Mouse (Mus musculus): ENCODE measurements around the gene Sh3bp1. TPM values are rescaled to one million over a fixed set of nuclear protein-coding genes. Genes with fewer than 3 reads are reported as not detected.
A peak's percentile ranks its signal among the peaks of the same experiment; 100 is the strongest.

The Sh3bp1 gene
- total and polyA plus RNA-seq, 2 experiments from 2014 or later, result 5.5 to 6.2 TPM

- TF ChIP-seq CTCF (IDR thresholded peaks at IDR 0.05; ENCODE audit: low read depth), result no peak
- H3K27me3 ChIP-seq (ENCODE audit: insufficient read depth, low read length), result no peaks in the 10 kb centered on the region
- peaks cover 15% of the 10 kb centered on the region for H3K4me1 ChIP-seq (ENCODE audit: insufficient read depth, low read length)
- H3K4me3 ChIP-seq (ENCODE audit: low read length), result no peak overlapping the region
- H3K36me3 ChIP-seq (ENCODE audit: insufficient read depth, low read length), result peaks cover 8% of the 10 kb centered on the region; the same call in 1 of the 2 replicates
- H3K9ac ChIP-seq (replicated peaks; ENCODE audit: low read length), result no peak overlapping the region
- no peak overlapping the region for H3K4me2 ChIP-seq (ENCODE audit: low read depth, low read length)
- H3K9me3 ChIP-seq (ENCODE audit: low read length), result no peaks in the 10 kb centered on the region
- DNase-seq (ENCODE audit: low spot score), result no peak
- 88% methylated on average over 12 of the region's 12 CpGs for WGBS
- ATAC-seq, result no peak
- no peak overlapping the region for H3K27ac ChIP-seq
Measured at GRCm38 (mm10) chr15:78919914-78920313, 20.3 kb downstream of the Sh3bp1 start.

DNA sequence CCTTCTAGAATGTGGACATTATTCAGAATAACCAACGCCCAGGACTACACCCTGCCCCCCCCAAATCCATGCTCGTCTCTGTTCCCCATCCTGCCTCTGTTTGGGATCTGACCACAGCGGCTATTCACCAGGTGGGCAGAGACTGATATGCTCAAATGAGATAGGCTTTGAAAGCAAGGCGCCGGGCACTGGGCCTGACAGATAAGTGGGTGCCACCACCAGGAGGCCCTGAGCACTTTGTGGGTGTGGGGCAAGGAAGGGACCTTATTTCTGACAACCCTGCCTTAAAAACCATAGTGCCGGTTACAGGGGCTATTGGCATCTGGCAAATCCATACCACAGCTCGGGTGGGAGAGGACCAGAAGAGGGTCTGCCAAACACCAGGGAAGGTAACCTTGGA is 23.1 kb downstream of the Sh3bp1 start:
- Histone ChIP-seq H3K36me3 (ENCODE audit: insufficient read depth, low read length) (peaks cover 8% of the 10 kb centered on the region; the same call in 1 of the 2 replicates), H3K4me2 (ENCODE audit: low read depth, low read length) (no peak overlapping the region), H3K9me3 (ENCODE audit: low read length) (no peaks in the 10 kb centered on the region), H3K27me3 (ENCODE audit: insufficient read depth, low read length) (no peaks in the 10 kb centered on the region), H3K4me1 (ENCODE audit: insufficient read depth, low read length) (peaks cover 12% of the 10 kb centered on the region), H3K4me3 (ENCODE audit: low read length) (no peak overlapping the region), H3K9ac (replicated peaks; ENCODE audit: low read length) (no peak overlapping the region), H3K27ac (no peak overlapping the region)
- 86% methylated on average over 7 of the region's 7 CpGs for WGBS
- DNase-seq (ENCODE audit: low spot score) (no peak), ATAC-seq (no peak)
- no peak for TF ChIP-seq CTCF (IDR thresholded peaks at IDR 0.05; ENCODE audit: low read depth)

GRCm38 (mm10) chr15:78923585-78923984 is 24.0 kb downstream of the Sh3bp1 start:
- no peak overlapping the region for H3K4me2 ChIP-seq (ENCODE audit: low read depth, low read length)
- H3K27ac ChIP-seq, result no peak overlapping the region
- H3K4me1 ChIP-seq (ENCODE audit: insufficient read depth, low read length), result peaks cover 12% of the 10 kb centered on the region
- H3K9me3 ChIP-seq (ENCODE audit: low read length), result no peaks in the 10 kb centered on the region
- no peak for ATAC-seq
- no peak for DNase-seq (ENCODE audit: low spot score)
- H3K36me3 ChIP-seq (ENCODE audit: insufficient read depth, low read length), result 0 out of 2 replicates have a peak, but pooled peaks cover 8% of the 10 kb centered on the region
- 75% methylated on average over 6 of the region's 6 CpGs for WGBS
- no peaks in the 10 kb centered on the region for H3K27me3 ChIP-seq (ENCODE audit: insufficient read depth, low read length)
- no peak for TF ChIP-seq CTCF (IDR thresholded peaks at IDR 0.05; ENCODE audit: low read depth)
- H3K4me3 ChIP-seq (ENCODE audit: low read length), result no peak overlapping the region
- H3K9ac ChIP-seq (replicated peaks; ENCODE audit: low read length), result no peak overlapping the region

DNA sequence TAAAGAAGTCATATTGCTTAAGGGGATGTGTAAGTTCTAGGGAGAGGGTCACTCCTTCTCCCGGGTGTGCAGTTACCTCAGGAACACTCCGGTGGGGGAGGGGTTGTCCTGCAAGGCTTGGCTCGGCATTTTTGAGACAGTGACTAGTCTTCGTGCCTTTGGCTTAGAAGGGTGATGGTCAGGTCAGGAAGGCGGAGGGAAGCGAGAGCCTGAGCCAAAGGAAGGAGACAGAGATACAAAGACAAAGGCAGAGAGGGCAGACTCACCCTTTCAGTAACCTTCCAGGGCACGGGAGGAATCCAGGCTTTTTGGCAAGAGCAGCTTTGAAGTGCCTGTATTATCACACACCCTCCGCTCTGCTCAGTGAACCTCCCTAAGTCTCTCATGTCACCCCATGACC is 25.6 kb downstream of the Sh3bp1 start:
- H3K36me3 ChIP-seq (ENCODE audit: insufficient read depth, low read length), result no peaks in the 10 kb centered on the region
- ATAC-seq (no peak), DNase-seq (ENCODE audit: low spot score) (no peak)
- 34% methylated on average over 8 of the region's 8 CpGs for WGBS
- no peak overlapping the region for H3K4me2 ChIP-seq (ENCODE audit: low read depth, low read length)
- no peaks in the 10 kb centered on the region for H3K27me3 ChIP-seq (ENCODE audit: insufficient read depth, low read length)
- no peak overlapping the region for H3K27ac ChIP-seq
- no peak overlapping the region for H3K9ac ChIP-seq (replicated peaks; ENCODE audit: low read length)
- H3K4me3 ChIP-seq (ENCODE audit: low read length), result no peak overlapping the region
- H3K9me3 ChIP-seq (ENCODE audit: low read length), result no peaks in the 10 kb centered on the region
- H3K4me1 ChIP-seq (ENCODE audit: insufficient read depth, low read length), result peaks cover 12% of the 10 kb centered on the region
- no peak for TF ChIP-seq CTCF (IDR thresholded peaks at IDR 0.05; ENCODE audit: low read depth)

- DNase-seq (ENCODE audit: low spot score) (peak; percentile 87), ATAC-seq (peak; percentile 80)
- no peak for TF ChIP-seq CTCF (IDR thresholded peaks at IDR 0.05; ENCODE audit: low read depth)
- H3K4me2 ChIP-seq (ENCODE audit: low read depth, low read length), result peak within 1 kb of the TSS; percentile 57
- no peak within 1 kb of the TSS for H3K9ac ChIP-seq (replicated peaks; ENCODE audit: low read length)
- H3K27me3 ChIP-seq (ENCODE audit: insufficient read depth, low read length), result no peaks in the 10 kb centered on the region
- peak within 1 kb of the TSS; percentile 2; the same call in 1 of the 2 replicates for H3K4me3 ChIP-seq (ENCODE audit: low read length)
- 8% methylated on average over 20 of the region's 20 CpGs for WGBS
- peaks cover 12% of the 10 kb centered on the region for H3K4me1 ChIP-seq (ENCODE audit: insufficient read depth, low read length)
- H3K27ac ChIP-seq, result peak within 1 kb of the TSS; percentile 60; the same call in 1 of the 2 replicates
- no peaks in the 10 kb centered on the region for H3K36me3 ChIP-seq (ENCODE audit: insufficient read depth, low read length)
- no peaks in the 10 kb centered on the region for H3K9me3 ChIP-seq (ENCODE audit: low read length)
Measured at GRCm38 (mm10) chr15:78926021-78926919, 26.7 kb downstream of the Sh3bp1 start, which contains the start of gene Lgals1. Lgals1 (plus strand) TSS chr15:78926725.

DNA sequence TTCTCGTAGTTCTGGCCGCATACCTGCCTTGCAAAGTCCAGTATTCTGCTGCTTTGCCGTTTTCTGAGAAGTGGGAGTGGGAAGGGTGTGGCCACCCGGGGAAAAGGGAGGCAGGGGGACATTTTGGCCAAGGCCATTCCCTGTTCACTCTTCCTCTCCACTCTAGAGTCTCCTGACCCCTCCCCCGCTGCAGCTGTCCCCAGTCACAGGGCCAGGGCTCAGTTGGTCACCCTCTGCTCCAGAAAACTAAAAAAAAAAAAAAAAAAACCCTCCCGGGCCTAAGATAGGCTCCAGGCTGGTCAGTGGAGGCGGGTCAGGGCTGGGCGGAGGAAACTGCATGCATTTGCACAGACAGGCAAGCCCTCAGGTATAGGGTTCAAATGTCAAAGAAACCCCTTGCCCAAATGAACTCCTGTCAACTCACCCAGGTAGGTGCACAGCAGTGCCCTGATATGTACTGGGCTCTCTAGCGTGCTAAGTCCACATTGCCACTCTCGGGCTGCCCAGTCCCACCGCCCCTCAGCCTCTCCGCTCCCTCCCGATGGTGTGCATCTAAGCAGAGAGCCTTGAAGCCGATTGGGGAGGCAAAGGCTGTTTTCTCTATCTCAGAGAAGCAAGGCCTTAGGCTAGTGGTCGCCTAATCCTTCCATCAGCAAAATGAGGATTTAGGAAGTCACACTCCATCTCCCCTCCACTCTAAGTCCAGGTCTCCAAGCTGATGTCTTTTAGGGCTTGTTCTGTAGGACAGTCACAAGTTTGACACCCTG is 27.6 kb downstream of the Sh3bp1 start:
- H3K27ac ChIP-seq, result no peak overlapping the region
- no peaks in the 10 kb centered on the region for H3K36me3 ChIP-seq (ENCODE audit: insufficient read depth, low read length)
- H3K9ac ChIP-seq (replicated peaks; ENCODE audit: low read length), result no peak overlapping the region
- peaks cover 12% of the 10 kb centered on the region for H3K4me1 ChIP-seq (ENCODE audit: insufficient read depth, low read length)
- no peak for DNase-seq (ENCODE audit: low spot score)
- peak overlapping the region; percentile 2; the same call in 1 of the 2 replicates for H3K4me3 ChIP-seq (ENCODE audit: low read length)
- H3K27me3 ChIP-seq (ENCODE audit: insufficient read depth, low read length), result no peaks in the 10 kb centered on the region
- ATAC-seq, result no peak
- H3K4me2 ChIP-seq (ENCODE audit: low read depth, low read length), result peak overlapping the region; percentile 57
- no peak for TF ChIP-seq CTCF (IDR thresholded peaks at IDR 0.05; ENCODE audit: low read depth)
- no peaks in the 10 kb centered on the region for H3K9me3 ChIP-seq (ENCODE audit: low read length)
- 27% methylated on average over 15 of the region's 15 CpGs for WGBS
